Mouse (Mus musculus): Measurements from ENCODE around the gene Crym. TPM values are rescaled to one million over a fixed set of nuclear protein-coding genes. Genes with fewer than 3 reads are reported as not detected.

The Crym gene
- under 1 TPM; 0.19 to 0.45 TPM for total RNA-seq (2021)

DNA sequence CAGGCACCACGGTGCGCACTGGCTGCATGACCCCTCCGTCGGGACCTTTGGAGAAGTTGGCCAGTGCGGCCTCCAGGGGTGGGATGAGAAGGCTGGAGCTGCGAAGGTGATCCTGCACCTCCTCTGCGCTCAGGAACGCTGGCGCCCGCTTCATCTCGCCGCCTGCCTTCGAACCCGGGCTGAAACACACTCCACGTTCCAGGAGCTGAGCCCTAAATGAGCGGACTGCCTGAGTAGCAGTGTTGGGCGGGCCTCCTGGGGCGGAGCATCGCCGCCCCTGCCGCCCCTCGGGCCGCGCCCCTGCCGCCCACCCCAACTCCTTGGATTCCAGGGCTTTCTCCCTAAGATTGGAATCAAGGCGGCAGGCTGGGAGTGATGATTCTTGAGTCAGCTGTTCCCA, at the start of gene Crym:
Gene Crym (minus strand): TSS at position 341 of the 400 bp plus-strand sequence.
- intact Hi-C loops (cut with DNase I) = loop anchor here (2.0 to 10.0 kb wide), 2 partner anchors 107 to 353 kb away; partner anchors contain the start of gene Dnah3
- no peak for DNase-seq

DNA sequence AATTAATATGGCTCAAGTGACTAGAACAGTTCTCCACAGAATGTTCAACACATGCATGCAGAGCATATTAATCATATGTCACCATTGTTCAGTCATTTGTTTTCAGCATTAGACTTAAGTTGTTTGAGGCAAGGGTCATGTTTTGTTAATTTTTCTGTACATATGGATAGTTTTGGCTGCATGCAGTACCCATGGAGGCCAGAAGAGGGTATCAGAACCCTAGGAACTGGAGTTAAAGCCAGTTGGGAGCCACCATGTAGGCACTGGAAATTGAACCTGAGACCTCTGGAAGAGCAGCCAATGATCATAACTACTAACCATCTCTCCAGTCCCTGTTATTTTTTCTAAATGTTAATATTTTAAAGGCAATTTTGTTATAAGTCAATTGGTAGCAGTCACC, 39.2 kb upstream of the Crym start:
- DNase-seq = peak in 1 of 2 experiments; percentile 3
- intact Hi-C loops (cut with DNase I) = no loop called here

- intact Hi-C loops (cut with DNase I) = no loop called here
- DNase-seq = no peak
Measured at GRCm38 (mm10) chr7:120228541-120228940, 26.6 kb upstream of the Crym start.

- intact Hi-C loops (cut with DNase I) = loop anchor here (5.0 to 10.0 kb wide), 2 partner anchors 111 to 121 kb away; partner anchors contain the start of genes Abca15 and Dnah3
- DNase-seq = no peak
Measured at GRCm38 (mm10) chr7:120205989-120206388, 4.1 kb upstream of the Crym start.

DNA sequence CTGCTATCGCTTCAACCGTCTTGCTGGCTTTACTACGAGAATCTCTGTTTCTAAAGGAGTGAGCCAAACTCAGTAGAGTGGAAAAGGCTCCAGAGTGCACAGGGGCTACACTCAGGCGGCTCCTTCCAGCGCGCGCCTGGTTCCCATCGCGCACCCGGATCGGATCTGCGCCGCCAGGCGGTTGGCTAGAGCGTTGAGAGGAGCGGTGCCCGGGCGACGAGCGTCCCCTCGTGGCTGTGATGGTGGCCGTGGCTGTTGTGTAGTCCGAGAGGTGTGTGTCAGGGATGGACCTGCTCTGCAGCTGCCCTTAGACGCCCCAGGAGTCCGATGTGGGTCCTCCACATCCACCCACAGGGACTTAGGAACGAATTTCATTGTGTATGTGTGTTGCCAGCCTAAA, 1.9 kb upstream of the Crym start, which contains the start of gene Abca14:
Gene Abca14 (plus strand): TSS at position 173 of the 400 bp plus-strand sequence.
- DNase-seq = peak; percentile 81 to 90
- intact Hi-C loops (cut with DNase I) = loop anchor here (1.0 to 10.0 kb wide), 3 partner anchors 79 to 355 kb away; partner anchors contain the start of gene Dnah3

DNA sequence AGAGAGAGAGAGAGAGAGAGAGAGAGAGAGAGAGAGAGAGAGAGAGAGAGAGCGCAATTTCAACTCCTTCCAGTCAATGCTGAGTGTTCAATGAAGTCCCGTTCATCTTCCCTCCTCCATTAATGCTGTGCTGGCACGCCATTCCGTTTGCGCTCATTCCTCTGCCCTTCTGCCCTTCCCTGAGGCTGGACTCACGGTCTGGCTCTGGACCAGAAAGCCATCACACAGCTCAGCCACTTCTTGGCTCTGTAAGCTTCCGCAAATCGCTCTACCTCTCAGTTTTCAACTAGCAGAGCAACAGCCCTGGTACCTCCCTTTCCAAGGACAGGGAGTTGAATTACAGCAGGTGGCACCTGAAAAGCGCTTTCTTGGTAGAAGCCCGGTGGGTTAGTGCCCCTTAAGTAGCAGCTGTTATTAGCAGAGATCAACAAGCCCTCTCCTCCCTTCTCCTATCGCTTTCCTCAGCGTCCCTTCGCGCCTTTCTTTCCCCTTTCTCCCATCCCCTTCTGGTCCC, 623 bp downstream of the Crym start:
- intact Hi-C loops (cut with DNase I) = loop anchor here (10.0 kb wide), 1 partner anchor 106 kb away; the partner anchor contains the start of gene Dnah3

DNA sequence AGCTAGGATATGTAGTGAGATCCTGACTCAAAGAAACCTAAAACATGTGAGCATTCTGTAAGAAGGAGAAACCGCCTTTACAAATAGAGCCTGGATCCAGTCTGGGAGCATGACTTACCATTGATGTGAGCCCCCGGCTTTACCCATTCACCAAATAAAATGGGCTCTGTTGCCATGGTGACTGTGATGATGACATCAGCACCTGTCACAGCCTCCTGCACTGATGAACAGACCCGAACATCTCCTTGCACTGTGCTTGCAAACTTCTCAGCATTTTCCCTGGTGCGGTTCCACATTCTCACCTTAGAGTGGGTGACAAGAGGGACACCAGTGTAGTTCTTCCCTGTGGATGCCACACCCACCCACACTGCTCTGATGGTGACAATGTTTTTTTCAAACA, 6.7 kb downstream of the Crym start:
- intact Hi-C loops (cut with DNase I) = no loop called here

More for the DNA sequence above, 623 bp downstream of the Crym start:
- DNase-seq = peak; percentile 17 to 25

DNA sequence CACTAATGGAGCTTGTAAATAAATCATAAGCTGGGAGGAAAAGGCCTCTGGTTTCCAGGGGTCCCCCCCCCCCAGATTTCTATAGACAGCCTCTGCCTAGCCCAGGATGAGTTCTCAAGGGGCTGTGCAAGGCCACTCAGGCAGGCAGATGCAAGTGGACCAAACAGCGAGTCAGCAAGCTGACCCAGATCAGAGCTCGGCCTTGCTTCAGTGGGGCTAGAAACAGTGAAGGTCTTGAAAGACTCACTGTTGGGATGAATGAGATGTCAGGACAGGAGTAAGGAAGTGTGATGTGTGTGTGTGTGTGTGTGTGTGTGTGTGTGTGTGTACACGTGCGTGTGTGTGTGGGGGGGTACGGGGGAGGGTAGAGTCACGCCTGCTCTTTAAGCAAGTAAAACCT, 9.1 kb downstream of the Crym start:
- DNase-seq = no peak
- intact Hi-C loops (cut with DNase I) = no loop called here

More for the DNA sequence above, 6.7 kb downstream of the Crym start:
- DNase-seq = no peak

DNA sequence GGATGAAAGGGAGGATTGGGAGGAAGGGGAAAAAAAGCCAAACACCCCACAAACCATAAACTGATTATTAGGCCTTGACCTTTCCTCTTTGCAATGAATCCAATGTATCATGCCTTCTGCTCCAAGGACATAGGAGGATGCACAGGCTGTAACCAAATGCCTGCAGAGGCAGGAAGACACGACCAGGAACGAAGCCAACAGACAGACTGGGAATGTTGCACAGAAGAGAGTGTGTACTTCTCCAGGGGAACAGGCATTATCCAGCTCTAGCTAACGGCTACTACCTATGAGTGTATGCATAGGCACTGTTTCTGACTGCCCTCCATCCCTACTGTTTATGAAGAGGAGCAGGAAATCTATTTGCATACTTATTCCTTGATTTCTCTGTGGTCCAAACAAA, 9.7 kb downstream of the Crym start:
- DNase-seq = no peak
- intact Hi-C loops (cut with DNase I) = no loop called here

DNA sequence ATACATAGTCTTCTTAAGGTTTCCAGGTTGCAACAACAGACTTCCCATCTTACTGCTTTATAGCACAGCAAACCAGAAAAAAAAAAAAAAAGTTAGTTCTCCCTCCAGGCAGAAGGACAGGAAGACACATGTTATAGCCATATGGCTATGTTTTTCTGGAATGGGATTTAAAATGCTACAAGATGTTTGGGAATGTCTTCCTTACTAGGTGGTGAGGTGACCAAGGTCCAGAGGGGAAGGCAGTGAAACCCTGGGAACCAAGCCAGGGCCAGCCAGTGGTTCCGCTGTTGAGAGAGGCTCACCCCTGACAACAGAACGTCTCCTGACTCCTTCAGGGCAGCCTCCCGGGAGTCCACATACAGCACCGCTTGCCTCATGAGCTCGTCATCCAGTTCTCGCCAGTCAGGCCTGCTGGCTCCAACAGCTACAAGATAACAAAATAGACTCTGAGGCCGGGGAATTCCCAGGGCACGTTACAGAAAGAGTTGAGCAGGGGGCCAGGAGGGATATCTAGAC, 11.7 kb downstream of the Crym start:
- intact Hi-C loops (cut with DNase I) = no loop called here

DNA sequence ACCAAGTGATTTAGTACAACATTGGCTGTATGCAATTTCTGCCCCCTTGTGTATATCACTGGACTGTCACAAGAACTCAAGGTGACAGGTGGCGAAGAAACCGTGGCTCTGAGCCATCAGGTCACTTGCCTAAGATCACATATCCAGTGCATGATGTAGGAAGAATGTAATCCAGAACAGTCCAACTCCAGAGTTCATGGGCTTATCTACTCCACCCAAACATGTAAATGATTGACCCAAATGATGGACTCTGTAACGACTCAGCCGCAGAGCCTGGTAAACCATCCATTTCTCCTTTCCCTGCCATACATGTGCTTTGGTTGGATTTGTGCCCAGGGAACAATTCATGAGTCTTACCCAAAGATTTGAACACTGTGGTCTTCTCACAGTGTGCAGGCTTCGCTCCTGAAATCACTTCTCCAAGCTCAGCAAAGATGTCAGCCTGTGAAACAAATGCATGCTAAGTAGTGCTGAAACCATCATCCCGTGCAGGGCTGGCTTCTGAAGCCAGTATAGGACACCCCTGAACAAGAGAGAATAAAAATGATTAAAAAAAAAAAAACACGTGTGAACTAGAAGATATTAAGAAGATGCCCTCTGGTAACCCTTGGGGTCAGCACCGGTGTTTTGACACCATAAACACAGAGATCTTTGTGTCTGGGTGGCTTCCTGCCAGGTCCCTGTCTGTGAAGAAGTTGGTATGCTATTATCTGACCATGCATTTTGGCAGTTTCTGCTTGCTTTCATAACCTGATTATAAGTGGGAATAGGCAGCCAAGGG, 12.4 kb downstream of the Crym start:
- DNase-seq = no peak
- intact Hi-C loops (cut with DNase I) = no loop called here

More for the DNA sequence above, 11.7 kb downstream of the Crym start:
- peak; percentile 15 to 24 for DNase-seq

GRCm38 (mm10) chr7:120188946-120189345, 13.0 kb downstream of the Crym start:
- DNase-seq = no peak

DNA sequence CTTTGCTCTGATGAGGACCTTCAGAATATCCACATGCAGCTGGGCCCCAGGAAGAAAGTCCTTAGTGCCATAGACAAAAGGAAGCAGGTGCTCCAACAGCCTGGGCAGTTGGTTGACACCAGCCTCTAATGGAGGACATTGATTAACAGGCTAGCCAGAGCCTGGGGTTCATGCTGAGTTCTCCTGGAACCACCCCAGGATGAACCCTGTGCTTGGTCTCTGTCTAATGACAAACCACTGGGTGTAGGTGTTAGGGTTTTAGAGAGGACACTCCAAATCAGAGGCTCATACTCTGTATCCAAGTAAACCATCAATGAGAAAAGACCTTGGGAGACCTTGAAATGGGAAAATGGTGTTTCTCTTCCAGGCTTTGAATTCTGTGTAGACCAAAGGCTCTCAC, 19.0 kb downstream of the Crym start:
- DNase-seq = no peak

More at GRCm38 (mm10) chr7:120188946-120189345, 13.0 kb downstream of the Crym start:
- intact Hi-C loops (cut with DNase I) = no loop called here

DNA sequence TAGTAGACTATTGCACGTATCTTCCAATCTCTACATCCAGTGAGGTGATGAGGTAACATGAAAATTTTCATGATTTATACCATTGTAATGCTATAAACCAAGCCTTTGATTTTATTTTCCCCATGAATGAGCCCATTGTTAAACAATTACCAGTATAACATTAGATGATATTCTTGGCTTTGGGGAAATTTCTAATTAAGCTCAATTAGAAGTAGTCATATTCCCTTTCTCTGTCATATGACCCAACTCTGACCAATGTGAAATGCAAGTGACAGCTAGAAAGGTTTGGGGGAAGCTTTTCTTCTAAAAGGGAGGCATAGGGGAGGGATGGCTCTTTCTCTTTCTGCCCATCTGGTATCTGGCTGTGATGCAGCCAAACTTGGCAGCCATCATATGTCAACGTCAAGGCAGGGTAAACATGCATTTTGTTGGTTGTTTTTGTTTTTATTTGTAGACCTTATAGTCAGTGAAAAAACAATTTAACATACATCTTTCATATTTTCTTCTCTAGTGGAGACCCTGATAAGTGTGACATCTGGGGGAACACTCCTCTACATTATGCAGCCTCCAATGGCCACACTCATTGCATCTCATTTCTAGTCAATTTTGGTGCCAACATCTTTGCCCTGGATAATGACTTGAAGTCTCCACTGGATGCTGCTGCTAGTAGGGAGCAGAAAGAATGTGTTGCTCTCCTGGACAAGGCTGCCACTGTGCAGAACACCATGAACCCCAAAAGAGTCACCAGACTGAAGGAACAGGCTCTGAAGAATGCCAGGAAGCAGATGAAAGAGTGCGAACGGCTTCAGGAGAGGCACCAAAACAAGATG, 20.3 kb downstream of the Crym start:
- intact Hi-C loops (cut with DNase I) = no loop called here
- no peak for DNase-seq

More for the DNA sequence above, 19.0 kb downstream of the Crym start:
- intact Hi-C loops (cut with DNase I) = no loop called here

- intact Hi-C loops (cut with DNase I) = no loop called here
- no peak for DNase-seq
Measured at GRCm38 (mm10) chr7:120180547-120180946, 21.4 kb downstream of the Crym start.

DNA sequence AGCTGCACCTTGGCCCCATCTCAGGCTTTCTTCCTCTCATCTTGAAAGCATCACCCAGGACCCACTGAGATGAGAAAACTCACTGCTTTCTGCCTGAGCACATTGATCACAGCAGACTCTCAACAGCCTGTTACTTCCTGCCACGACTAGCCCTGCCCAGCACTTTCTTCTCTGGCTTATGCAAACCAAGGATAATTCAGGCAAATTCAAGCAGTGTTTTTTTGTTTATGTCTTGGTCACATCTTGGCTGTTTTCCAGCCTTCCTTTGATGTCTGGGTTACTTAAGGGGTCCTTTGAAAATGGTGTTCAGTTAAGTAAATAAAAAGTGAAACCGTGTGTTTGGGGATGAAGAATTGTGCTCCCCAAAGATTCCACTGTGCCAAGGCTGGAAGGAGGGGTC, 23.0 kb downstream of the Crym start:
- DNase-seq = no peak
- intact Hi-C loops (cut with DNase I) = no loop called here

DNA sequence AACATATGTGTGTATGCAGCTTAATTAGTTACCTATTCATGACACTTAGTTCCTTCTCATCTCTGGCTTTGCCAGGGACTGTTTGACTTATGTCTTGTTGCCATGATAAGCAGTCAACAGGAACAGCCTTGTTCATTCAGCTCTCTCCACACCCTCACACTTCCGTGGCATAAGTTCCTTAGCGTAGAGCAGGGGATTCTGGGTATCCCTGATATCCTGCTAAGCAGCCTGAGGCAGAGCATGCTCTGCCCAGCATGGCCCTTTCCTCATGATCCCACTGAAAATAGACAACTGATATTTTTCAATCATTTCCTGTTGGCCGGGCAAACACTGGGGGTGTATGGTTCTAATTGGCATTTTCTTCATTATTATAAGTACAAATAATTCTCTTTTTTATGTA, 24.3 kb downstream of the Crym start:
- DNase-seq = no peak
- intact Hi-C loops (cut with DNase I) = no loop called here

- intact Hi-C loops (cut with DNase I) = no loop called here
- no peak for DNase-seq
Measured at GRCm38 (mm10) chr7:120174723-120175504, 27.0 kb downstream of the Crym start.

- no peak for DNase-seq
- intact Hi-C loops (cut with DNase I) = no loop called here
Measured at GRCm38 (mm10) chr7:120173603-120174244, 28.2 kb downstream of the Crym start, which contains the start of gene Anks4b. Gene Anks4b, plus strand, starts transcription at chr7:120173858.

Measured in heart, postnatal 10 days (tissue).